Mouse (Mus musculus) ES-Bruce4 (cell line): ENCODE measurements around the gene Klb. TPM values are rescaled to one million over a fixed set of nuclear protein-coding genes. Genes with fewer than 3 reads are reported as not detected.

Experiments
- H3K27ac ChIP-seq: 2 replicates; pipeline ENCODE4 v1.5.1; 2012; ENCODE audit warnings: low read length, inconsistent platforms; ENCODE audit not compliant: insufficient read depth
- H3K27me3 ChIP-seq: 2 replicates; pipeline ENCODE4 v1.6.1; 2012; ENCODE audit warnings: mild to moderate bottlenecking, low read length, inconsistent platforms; ENCODE audit not compliant: control insufficient read depth, poor library complexity, insufficient read depth, severe bottlenecking
- H3K36me3 ChIP-seq: 2 replicates; pipeline ENCODE4 v1.6.1; 2012; ENCODE audit warnings: inconsistent platforms, mild to moderate bottlenecking, low read length, moderate library complexity; ENCODE audit not compliant: control insufficient read depth, poor library complexity, insufficient read depth, severe bottlenecking
- H3K4me1 ChIP-seq: one replicate; pipeline ENCODE4 v1.8.1; 2011; ENCODE audit warnings: low read length; ENCODE audit not compliant: control insufficient read depth, insufficient read depth
- H3K4me3 ChIP-seq: 2 replicates; pipeline ENCODE4 v1.5.1; 2011; ENCODE audit warnings: low read depth, mild to moderate bottlenecking, low read length
- H3K9ac ChIP-seq: 2 replicates; pipeline ENCODE4 v1.6.1; 2012; ENCODE audit warnings: low read depth, mild to moderate bottlenecking, inconsistent platforms; ENCODE audit not compliant: poor library complexity, severe bottlenecking
- H3K9me3 ChIP-seq: replicated peaks from 2 replicates; pipeline ENCODE4 v1.6.1; 2012; ENCODE audit warnings: mild to moderate bottlenecking, low read length, inconsistent platforms; ENCODE audit not compliant: control insufficient read depth, poor library complexity, insufficient read depth, severe bottlenecking
- CTCF ChIP-seq: IDR thresholded peaks from one replicate; pipeline ENCODE4 v1.8.1; 2011; ENCODE audit warnings: low read depth, low read length
- EP300 ChIP-seq: IDR thresholded peaks from 2 replicates; pipeline ENCODE4 v1.6.1; 2011; ENCODE audit warnings: low read depth, low read length; ENCODE audit not compliant: insufficient read depth
- POLR2A ChIP-seq: IDR thresholded peaks from one replicate; pipeline ENCODE4 v1.8.1; 2011; ENCODE audit warnings: low read length; ENCODE audit not compliant: insufficient read depth
- polyA plus RNA-seq: library from polyadenylated mRNA; stranded (reverse); fragments of >200 nt; gene quantifications from 2 replicates; pipeline ENCODE4 v1.2.4, GENCODE M21; 2011; ENCODE audit warnings: low read depth; ENCODE audit not compliant: missing spikeins, insufficient read depth, insufficient read length

Klb gene
- polyA plus RNA-seq, 1 experiment, result not detected

DNA sequence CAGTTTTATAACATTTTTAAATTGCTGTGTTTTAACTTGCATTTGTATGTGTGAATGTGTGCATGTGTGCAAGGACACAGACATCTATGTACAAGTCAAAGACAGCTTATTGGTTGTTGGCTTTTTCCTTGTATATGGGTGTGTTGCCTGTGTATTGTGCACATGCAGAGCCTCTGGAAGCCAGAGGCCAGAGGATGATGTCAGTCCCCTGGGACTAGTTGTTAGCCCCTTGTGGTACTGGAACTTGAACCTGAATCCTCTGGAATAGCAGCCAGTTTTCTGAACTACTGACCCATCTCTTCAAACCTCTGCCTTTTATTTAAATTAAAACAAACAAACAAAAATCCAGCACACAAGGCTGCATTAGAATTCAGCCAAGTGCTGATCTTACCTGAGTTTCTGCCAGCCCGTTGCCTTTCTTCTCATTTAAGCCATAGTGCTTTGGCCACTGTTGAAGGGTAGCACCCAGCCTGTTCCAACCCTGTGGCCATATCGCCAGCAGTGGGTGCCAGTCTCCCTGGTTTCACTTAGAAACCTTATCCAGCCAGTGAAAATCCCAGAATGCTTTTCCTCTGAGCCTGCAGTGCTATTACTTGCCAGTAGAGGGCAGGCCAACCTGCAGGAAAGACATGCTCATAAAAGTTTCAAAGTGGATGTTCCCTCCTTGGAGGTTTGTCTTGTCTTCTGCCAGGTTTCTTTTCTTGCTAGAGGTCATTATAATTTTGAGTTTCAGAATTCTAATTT is 53.3 kb downstream of the Klb start:
- Histone ChIP-seq H3K9ac (no peak overlapping the region), H3K4me1 (no peaks in the 10 kb centered on the region), H3K27me3 (no peaks in the 10 kb centered on the region), H3K9me3 (no peaks in the 10 kb centered on the region), H3K27ac (no peak overlapping the region), H3K4me3 (no peak overlapping the region), H3K36me3 (peaks cover 2% of the 10 kb centered on the region; the same call in 1 of the 2 replicates)
- TF ChIP-seq POLR2A, result no peak
- TF ChIP-seq CTCF, result peak; percentile 65

DNA sequence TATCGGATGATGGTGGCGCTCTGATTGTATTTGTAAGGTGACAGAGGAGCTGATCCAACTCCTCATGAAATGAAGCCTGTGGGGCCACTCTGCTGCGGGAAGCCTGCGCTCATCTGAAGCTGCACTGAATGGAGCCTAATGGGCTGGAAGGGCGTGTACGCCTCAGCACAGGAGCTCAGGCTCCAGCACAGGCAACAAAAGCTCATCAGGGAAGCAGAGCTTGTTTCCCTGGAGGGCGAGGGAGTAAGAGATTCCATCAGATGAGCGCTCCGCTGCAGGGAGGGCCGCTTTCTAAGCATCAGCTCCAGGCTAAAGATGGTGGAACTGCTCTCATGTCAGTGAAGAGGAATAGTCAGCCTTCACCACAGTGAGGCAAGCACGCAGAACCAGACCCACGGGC is 59.9 kb downstream of the Klb start:
- no peak overlapping the region for H3K9ac ChIP-seq
- peak; percentile 52; the same call in 1 of the 2 replicates for TF ChIP-seq EP300
- no peak for TF ChIP-seq POLR2A
- H3K4me3 ChIP-seq, result no peak overlapping the region
- H3K36me3 ChIP-seq, result 0 out of 2 replicates have a peak, but pooled peaks cover 2% of the 10 kb centered on the region
- H3K27me3 ChIP-seq, result no peaks in the 10 kb centered on the region
- H3K4me1 ChIP-seq, result peaks cover 2% of the 10 kb centered on the region
- H3K9me3 ChIP-seq, result no peaks in the 10 kb centered on the region
- no peak overlapping the region for H3K27ac ChIP-seq

DNA sequence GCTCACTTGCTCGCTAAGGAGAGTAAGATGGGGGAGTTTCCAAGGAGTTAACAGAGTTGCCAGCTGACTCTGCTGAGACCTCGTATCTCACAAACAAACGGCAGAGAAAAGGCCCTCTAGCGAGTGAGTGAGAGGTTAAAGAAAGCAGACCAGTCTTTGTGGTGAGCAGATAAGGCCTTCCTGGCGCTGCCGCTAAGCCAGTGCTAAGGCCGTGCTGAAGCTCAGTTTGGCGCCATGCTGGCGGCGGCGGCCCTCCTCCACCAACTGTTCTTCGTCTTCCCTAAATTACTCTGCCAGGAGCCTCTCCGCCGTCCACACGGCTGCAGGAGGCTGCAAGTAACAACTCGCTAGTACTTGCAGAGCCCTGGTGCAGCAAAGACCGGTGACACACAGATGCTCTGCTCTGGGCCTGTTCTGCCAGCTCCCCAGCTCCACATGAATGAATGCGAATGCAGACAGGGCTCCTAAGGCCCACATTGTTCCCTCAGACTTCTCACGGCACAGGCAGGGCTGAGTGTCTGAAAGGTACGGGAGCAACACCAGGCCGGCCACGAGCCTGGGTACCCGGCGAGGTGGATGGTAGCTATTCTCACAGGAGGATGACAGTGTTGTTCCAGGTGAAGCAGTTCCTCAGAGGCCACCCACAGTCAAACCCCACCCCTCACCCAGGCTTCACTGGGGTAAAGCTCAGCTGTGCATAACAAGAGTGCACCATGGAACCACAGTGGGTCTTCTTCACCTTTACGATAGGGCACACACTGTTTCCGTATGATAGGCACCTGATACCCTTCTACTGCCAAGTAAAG is 67.7 kb downstream of the Klb start:
- peak overlapping the region; percentile 39 for H3K4me3 ChIP-seq
- H3K9me3 ChIP-seq, result no peaks in the 10 kb centered on the region
- TF ChIP-seq POLR2A, result no peak
- TF ChIP-seq CTCF, result no peak
- no peak for TF ChIP-seq EP300
- no peaks in the 10 kb centered on the region for H3K27me3 ChIP-seq
- H3K36me3 ChIP-seq, result no peaks in the 10 kb centered on the region
- peak overlapping the region; percentile 32 for H3K9ac ChIP-seq
- peaks cover 1% of the 10 kb centered on the region for H3K4me1 ChIP-seq
- H3K27ac ChIP-seq, result 0 out of 2 replicates have a peak overlapping the region, but pooled peaks have one; percentile 9

GRCm38 (mm10) chr5:65419136-65419535 is 71.0 kb downstream of the Klb start:
- no peak overlapping the region for H3K27ac ChIP-seq
- H3K27me3 ChIP-seq, result no peaks in the 10 kb centered on the region
- H3K9me3 ChIP-seq, result no peaks in the 10 kb centered on the region
- no peaks in the 10 kb centered on the region; the same call in 1 of the 2 replicates for H3K36me3 ChIP-seq
- H3K4me1 ChIP-seq, result peaks cover 1% of the 10 kb centered on the region
- no peak overlapping the region for H3K4me3 ChIP-seq
- TF ChIP-seq POLR2A, result no peak
- H3K9ac ChIP-seq, result no peak overlapping the region

DNA sequence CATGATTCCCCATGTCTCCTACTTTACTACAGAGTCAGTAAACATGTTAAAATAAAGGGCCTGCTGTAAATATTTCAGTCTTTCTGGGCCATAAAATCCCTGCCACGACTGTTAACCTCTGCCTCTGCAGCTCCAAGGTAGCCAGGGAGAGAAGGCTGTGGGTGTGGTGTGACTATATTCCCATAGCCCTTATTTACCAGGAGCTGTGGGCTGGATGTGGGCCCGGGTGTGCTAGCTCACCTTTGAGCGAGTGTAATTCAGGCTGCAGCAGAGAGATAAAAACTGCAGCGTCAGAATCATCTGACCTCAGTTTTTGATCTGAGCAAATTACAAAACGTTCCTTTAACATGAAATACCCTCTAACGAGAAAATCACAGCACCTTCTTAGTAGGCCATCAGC is 72.7 kb downstream of the Klb start:
- Histone ChIP-seq H3K27ac (no peak overlapping the region), H3K36me3 (no peaks in the 10 kb centered on the region; the same call in 1 of the 2 replicates), H3K9ac (no peak overlapping the region), H3K27me3 (no peaks in the 10 kb centered on the region), H3K4me3 (no peak overlapping the region), H3K9me3 (no peaks in the 10 kb centered on the region), H3K4me1 (no peaks in the 10 kb centered on the region)
- TF ChIP-seq EP300 (no peak), POLR2A (no peak), CTCF (no peak)

DNA sequence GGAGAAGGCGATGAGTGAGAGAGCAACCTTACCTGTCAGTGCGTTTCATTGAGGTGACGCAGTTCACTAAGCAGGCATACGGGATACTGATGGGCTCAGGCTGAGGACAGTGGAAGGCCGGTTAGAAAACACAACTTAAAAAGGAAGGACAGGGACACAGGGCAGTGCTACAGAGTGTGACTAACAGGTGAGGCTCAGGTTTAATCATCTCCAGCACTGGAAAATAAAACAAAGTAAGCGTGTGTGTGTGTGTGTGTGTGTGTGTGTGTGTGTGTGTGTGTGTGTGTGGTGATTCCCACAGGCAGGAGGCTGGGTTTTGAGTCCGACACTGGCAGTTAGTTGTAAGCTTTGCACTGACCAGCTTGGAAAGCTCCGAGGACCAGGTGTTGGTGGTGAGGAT is 74.7 kb downstream of the Klb start:
- TF ChIP-seq CTCF (no peak), POLR2A (no peak), EP300 (no peak)
- Histone ChIP-seq H3K27ac (no peak overlapping the region), H3K4me1 (no peaks in the 10 kb centered on the region), H3K36me3 (no peaks in the 10 kb centered on the region; the same call in 1 of the 2 replicates), H3K9ac (no peak overlapping the region), H3K4me3 (no peak overlapping the region), H3K27me3 (no peaks in the 10 kb centered on the region), H3K9me3 (no peaks in the 10 kb centered on the region)
